Mouse (Mus musculus) erythroid progenitor cell, adult 5-6 weeks (primary cell): ENCODE results near the gene Hltf. TPM values are rescaled to one million over a fixed set of nuclear protein-coding genes. Genes with fewer than 3 reads are reported as not detected.
"Not testable (repeated sequence)": the region's sequence is repeated elsewhere in the genome, so short reads cannot be mapped to it uniquely, and the experiment has no call there.

Experiments
- ATAC-seq: replicated peaks from 2 replicates; pipeline ENCODE4 v1.8.0; 2016; ENCODE audit warnings: moderate number of reproducible peaks, mild to moderate bottlenecking, moderate TSS enrichment, inconsistent platforms; ENCODE audit not compliant: poor library complexity, low FRiP score, severe bottlenecking
- total RNA-seq, 2 experiments: library from RNA; stranded (forward) in 1 of 2; stranded (reverse) in 1 of 2; fragments of 150-400 nt in 1 of 2; fragments of 186-747, 209-891 nt in 1 of 2; gene quantifications; 2 replicates each; pipeline versions ENCODE4 v1.2.3 to v1.2.4; 2015 to 2017; ENCODE audit warnings: low replicate concordance in 2 of 2

Hltf gene
- total RNA-seq (2015; ENCODE audit: low replicate concordance) (13.7 and 31.0 TPM in 2 replicates), total RNA-seq (2017; ENCODE audit: low replicate concordance) (14.1 and 17.2 TPM in 2 replicates)

GRCm38 (mm10) chr3:20057306-20058196 lies at the start of gene Hltf:
Gene Hltf (plus strand): TSS chr3:20057811.
- ATAC-seq = peak; percentile 100

- no peak for ATAC-seq
Observed at GRCm38 (mm10) chr3:20010464-20010863, 47.1 kb upstream of the Hltf start.

- not testable (repeated sequence) for ATAC-seq
Observed at GRCm38 (mm10) chr3:20010905-20011304, 46.7 kb upstream of the Hltf start.

DNA sequence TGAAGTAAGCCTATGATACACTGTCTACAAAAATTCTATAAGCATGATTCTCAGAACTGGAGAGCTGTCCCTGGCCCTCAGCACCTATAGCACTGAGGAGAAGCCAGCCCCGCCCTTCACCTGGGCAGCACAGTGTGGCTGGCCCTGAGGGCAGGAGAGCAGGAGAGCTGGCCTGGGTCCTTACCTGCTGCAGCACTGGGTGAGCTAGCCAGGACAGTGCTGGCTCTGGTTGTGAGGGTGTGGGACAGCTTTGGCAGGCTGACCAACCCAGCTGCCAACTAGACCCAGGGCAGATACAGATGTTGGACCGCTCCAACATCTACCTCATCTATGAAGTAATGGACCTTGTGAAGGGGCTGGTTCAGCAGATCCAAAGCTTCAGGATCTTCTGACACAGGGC lies 43.2 kb upstream of the Hltf start:
- ATAC-seq = peak; percentile 39; the same call in 1 of the 2 replicates

DNA sequence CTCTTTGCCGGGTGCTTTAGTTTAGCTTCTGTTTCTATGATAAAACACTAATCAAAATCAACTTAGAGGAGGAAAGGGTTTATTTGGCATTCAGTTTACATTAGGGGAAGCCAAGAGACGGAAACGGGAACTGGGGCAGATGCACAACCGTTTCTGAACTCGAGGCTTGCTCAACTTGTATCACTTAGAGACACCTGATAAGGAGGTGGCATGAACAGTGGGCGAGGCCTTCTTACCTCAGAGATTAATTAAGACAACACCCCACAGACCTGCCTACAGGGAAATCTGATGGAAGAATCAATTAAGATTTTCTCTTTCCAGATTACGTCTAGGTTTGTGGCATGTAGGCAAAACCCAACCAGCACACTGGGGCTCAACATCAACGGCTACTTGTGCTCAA lies 39.5 kb upstream of the Hltf start:
- no peak for ATAC-seq

DNA sequence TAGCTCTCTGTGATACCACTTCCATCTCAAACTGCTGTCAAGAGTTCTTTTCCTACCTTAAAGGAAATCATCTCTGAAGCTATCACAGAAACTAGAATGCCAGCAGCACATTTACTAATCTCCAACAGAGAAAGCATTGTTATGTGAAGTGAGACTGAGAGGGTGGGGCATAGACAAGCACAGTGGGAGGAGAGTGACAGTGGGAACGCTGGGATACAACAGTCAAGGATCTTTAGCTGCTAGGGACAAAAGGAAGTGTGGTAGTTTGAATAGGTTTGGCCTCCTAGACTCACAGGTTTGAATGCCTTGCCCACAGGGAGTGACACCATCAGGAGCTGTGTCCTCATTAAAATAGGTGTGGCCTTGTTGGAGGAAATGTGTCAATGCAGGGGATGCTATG lies 33.8 kb upstream of the Hltf start:
- ATAC-seq = no peak

GRCm38 (mm10) chr3:20026481-20026880 lies 31.1 kb upstream of the Hltf start:
- no peak for ATAC-seq

- ATAC-seq = no peak
Observed at GRCm38 (mm10) chr3:20026996-20027689, 30.5 kb upstream of the Hltf start.

- no peak for ATAC-seq
Observed at GRCm38 (mm10) chr3:20027788-20028187, 29.8 kb upstream of the Hltf start.

DNA sequence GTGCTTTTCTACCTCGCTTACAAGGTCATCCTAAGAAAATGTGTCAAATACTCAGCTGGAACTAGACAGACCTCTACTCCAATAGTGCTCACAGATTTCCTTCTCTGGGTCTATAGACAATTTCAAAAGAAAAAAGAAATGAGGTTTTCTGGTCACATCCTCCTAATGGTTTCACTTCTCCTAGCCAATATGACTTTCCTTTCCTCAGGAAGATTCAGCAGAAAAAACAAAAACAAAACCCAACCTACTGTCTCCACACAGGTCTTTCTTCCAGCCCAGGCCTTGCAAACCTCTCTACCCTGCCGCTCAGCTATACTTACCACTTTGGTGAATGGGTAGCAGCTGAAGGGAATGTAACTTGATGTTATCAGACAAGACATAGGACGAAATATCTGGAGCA lies 29.0 kb upstream of the Hltf start:
- ATAC-seq = no peak

- no peak for ATAC-seq
Observed at GRCm38 (mm10) chr3:20030807-20031206, 26.8 kb upstream of the Hltf start.

DNA sequence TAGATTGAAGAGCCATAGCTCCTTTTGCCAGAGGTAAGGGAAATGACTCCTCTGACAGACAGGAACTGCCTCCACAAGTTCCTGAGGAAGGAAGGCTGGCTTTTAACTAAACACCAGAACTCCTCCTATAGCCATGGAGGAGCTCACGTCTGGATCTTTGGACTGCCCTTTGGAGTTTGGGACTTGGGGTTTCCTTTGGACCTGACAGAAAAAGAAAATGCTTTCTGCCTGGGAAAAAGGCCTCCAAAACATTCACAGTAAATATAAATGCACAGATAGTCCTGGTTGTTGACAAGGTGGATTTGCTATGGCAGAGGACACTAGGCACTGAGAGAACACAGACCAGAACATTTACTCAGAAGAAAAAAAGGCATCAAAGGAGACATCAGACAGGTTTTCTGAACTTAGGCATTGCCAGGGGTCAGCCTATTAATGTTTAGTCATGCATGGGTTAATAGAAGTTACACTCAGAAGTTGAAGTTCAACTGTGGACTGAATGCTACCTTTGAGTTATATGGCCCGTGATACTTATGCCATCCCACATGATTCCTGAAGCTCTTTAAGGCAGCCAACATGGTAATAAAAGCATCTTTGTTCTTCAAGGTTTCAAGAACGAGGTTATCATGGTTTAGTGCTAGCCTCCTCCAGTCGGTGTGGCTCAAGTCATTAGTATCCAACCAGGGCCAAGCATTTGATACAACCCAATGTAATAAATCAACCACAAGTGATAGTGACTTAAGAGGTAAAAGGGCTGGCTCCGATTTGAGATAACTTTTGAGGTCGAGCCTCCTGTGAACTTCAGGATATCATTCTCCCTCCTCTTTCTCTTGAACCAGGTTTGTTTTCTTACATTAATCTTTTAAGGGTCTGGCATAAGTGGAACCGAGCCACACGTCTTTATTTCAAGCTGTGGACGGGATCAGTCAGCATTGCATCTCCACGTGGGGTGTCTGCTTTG lies 23.6 kb upstream of the Hltf start:
- ATAC-seq = no peak

DNA sequence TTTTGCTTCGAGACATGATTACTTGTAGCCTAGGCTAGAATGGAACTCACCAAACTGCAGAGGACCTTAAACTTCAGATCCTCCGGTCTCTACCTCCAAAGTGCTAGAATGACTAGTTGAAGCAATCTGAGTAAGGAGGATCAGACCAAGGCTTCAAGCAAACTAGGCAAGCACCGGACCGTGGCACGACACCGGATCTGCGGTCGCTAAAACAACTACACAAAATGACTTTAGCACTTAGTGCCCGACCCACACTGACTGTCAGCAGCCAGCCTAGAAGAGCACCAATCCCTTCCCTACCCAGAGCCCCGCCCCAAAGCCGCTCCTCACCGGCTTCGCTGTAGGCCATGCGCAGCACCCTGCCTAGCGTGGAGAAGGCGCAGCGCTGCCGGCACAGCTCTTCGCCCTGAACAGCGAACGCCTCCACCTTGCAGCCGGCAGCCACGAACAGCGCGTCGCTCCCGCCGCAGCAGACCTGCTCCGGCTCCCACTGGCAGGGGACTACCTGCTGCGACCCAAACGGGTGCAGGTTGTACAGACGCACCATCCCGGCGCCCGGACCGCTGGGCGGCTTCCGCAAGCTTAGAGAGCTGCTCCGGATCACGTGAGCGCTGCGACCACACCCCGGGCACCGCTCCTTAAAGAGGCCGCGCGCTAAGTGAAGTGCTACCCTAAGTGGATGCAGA lies 22.7 kb upstream of the Hltf start, which contains the start of gene Hps3:
Gene Hps3 (minus strand): TSS at position 597 of the 686 bp plus-strand sequence.
- ATAC-seq = peak; percentile 98

DNA sequence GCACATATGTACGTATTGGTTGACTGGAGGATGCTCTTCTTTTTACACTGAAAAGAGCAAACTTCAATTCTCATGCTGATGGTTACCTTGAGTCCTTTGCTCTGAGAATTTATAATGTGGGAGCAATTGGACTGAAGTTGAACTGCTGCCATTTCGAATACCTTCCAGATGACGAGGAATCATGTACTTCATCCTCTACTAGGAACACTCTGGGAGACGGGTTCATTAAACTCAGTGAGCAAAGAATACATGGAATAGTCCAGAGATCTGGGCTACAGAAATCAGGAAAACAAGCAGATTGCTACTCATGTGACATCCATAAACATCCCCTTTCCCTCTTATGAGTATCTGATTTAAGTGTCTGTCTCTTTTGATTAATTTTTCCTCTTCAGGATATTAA lies 21.5 kb upstream of the Hltf start:
- no peak for ATAC-seq

DNA sequence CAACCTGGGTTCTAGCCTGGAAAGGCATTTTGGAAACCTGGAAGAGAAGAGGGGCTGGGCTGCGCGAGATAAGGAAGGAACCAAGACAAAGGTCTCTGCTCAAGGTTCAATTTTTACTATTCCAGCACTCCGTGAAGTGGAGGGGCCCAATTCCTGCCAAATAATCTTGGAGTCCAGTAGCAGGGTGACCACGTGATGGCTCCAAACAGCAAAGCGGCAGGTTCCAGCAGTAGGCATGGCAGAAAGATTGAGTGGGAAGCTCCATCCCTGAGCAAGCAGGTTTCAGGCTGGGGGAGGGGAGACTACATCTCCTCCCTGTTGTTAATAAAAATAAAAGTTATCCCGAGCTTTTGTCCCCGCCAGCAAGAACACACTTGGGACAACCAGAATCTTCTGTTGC lies 16.1 kb upstream of the Hltf start:
- ATAC-seq = not testable (repeated sequence)

DNA sequence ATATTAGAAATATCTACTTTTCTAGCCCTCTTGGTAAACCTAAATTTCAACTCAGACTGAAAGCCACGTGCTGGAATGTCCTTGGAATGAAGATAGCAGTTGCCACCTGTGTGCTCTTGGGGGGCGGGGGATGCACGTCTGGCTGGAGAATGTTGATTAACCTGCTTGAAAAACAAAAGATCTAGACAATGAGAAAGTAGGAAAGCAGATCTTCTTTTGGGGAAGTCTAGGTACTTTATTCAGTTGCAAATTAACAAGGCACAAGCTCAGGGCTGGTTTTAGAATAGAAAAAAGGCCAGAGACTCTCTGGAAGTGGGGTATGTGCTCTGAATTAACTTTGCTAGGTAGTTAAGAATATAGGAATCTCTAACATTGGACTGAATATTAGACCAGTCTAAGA lies 12.9 kb upstream of the Hltf start:
- ATAC-seq = not testable (repeated sequence)

- no peak for ATAC-seq
Observed at GRCm38 (mm10) chr3:20058197-20058541, 558 bp downstream of the Hltf start.

DNA sequence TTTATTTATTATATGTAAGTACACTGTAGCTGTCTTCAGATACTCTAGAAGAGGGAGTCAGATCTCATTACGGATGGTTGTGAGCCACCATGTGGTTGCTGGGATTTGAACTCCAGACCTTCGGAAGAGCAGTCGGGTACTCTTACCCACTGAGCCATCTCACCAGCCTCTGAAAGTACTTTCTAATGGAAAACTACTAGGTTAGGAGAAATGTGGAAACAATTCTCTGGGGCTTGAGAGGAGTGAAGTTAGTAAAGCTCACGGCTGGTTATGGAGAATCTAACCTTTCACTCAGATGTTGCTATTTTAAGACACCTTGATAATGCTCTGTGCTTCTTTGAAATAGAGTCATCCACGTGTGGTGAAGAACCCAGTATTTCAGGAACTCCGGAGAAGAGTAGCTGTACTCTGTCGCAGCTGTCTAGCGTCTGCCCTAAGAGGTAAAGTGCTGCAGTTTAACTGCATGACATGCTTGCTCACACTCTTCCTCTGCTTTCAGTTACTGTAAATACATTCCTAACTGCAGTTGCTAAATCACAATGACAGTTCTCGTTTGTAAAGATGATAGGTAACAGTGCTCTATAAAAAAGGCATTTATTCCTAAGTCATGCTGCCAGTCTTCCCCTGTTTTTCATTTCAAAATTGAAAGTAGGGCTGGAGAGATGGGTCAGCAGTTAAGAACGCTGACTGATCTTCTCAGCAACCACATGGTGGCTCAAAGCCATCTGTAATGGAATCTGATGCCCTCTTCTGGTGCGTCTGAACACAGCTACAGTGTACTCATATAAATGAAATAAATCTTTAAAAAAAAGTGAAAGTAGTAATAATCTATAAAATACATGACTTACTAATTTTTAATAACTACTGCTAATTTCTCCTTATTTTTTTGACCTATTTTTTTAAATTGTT lies 18.8 kb downstream of the Hltf start:
- ATAC-seq = no peak
